Mouse (Mus musculus): ENCODE measurements around the gene Ghdc. TPM values are rescaled to one million over a fixed set of nuclear protein-coding genes. Genes with fewer than 3 reads are reported as not detected.

The Ghdc gene
- total and polyA plus RNA-seq, 3 experiments: 5.7 to 9.2 TPM; not detected in 1

- no peaks in the 10 kb centered on the region for H3K27me3 ChIP-seq (ENCODE audit: control insufficient read depth in 1 of 2, insufficient read depth in 2 of 2, low read length in 2 of 2)
- no peaks in the 10 kb centered on the region for H3K9me3 ChIP-seq (replicated peaks; ENCODE audit: insufficient read depth, low read length)
- H3K4me3 ChIP-seq (ENCODE audit: control insufficient read depth in 1 of 2, insufficient read depth in 1 of 2, low read depth in 2 of 2, low read length in 2 of 2): peak within 1 kb of the TSS; percentile 62 to 96
- H3K27ac ChIP-seq (ENCODE audit: control insufficient read depth, low read depth, low read length): peak within 1 kb of the TSS; percentile 93
- H3K9ac ChIP-seq (ENCODE audit: control insufficient read depth, low read depth, low read length, poor library complexity, severe bottlenecking): peak within 1 kb of the TSS; percentile 95
- H3K4me1 ChIP-seq (ENCODE audit: control insufficient read depth in 1 of 2, insufficient read depth in 2 of 2, low read length in 2 of 2): peaks cover 2 to 22% of the 10 kb centered on the region in 2 experiments; a peak in 3 of 4 replicates
- peaks cover 0 to 24% of the 10 kb centered on the region in 2 experiments; a peak in 3 of 4 replicates for H3K36me3 ChIP-seq (ENCODE audit: control insufficient read depth in 1 of 2, insufficient read depth in 2 of 2, low read length in 2 of 2)
- peaks cover 45% of the 10 kb centered on the region for H3K79me2 ChIP-seq (ENCODE audit: control insufficient read depth, insufficient read depth, low read length, poor library complexity)
- DNase-seq (ENCODE audit: low read depth, low spot score): peak; percentile 100
- TF ChIP-seq HCFC1 (IDR thresholded peaks at IDR 0.05; ENCODE audit: low read depth, low read length) (peak; percentile 98), ZC3H11A (IDR thresholded peaks at IDR 0.05; ENCODE audit: low read depth, low read length) (no peak), POLR2AphosphoS2 (IDR thresholded peaks at IDR 0.05; ENCODE audit: low read length) (peak; percentile 96), SMC3 (IDR thresholded peaks at IDR 0.05; ENCODE audit: low read depth, low read length) (0 out of 2 replicates have a peak, but pooled peaks have one; percentile 5), ZMIZ1 (IDR thresholded peaks at IDR 0.05; ENCODE audit: low read depth, low read length) (peak; percentile 95), MXI1 (IDR thresholded peaks at IDR 0.05; ENCODE audit: low read depth, low read length) (peak; percentile 89), MYB (IDR thresholded peaks at IDR 0.05; ENCODE audit: low read depth, low read length) (no peak), USF2 (IDR thresholded peaks at IDR 0.05; ENCODE audit: borderline replicate concordance in 1 of 2, insufficient read depth in 1 of 2, low read depth in 1 of 2, low read length in 2 of 2) (no peak), NELFE (IDR thresholded peaks at IDR 0.05; ENCODE audit: low read depth, low read length) (peak; percentile 87), GATA1 (IDR thresholded peaks at IDR 0.05; ENCODE audit: low read depth, low read length) (0 out of 2 replicates have a peak, but pooled peaks have one; percentile 46), MEF2A (IDR thresholded peaks at IDR 0.05; ENCODE audit: extremely low read depth, insufficient replicate concordance, low read depth, low read length, poor library complexity, severe bottlenecking) (no peak; the same call in 1 of the 2 replicates), EP300 (IDR thresholded peaks at IDR 0.05; ENCODE audit: low read depth in 1 of 2, low read length in 2 of 2) (peak in 1 of 2 experiments; percentile 38; a peak in 1 of 4 replicates), POLR2A (IDR thresholded peaks at IDR 0.05; ENCODE audit: control insufficient read depth in 1 of 2, insufficient read depth in 1 of 2, low read depth in 1 of 2, low read length in 2 of 2, poor library complexity in 1 of 2) (peak; percentile 61 to 97; a peak in 3 of 4 replicates), BHLHE40 (IDR thresholded peaks at IDR 0.05; ENCODE audit: borderline replicate concordance, low read depth, low read length) (no peak), CHD2 (IDR thresholded peaks at IDR 0.05; ENCODE audit: low read length) (peak; percentile 98), ZNF384 (IDR thresholded peaks at IDR 0.05; ENCODE audit: low read depth, low read length) (no peak), MAX (IDR thresholded peaks at IDR 0.05; ENCODE audit: low read length) (peak; percentile 59; the same call in 1 of the 2 replicates), MYC (IDR thresholded peaks at IDR 0.05; ENCODE audit: low read depth, low read length) (peak; percentile 55), GABPA (IDR thresholded peaks at IDR 0.05; ENCODE audit: low read depth, low read length) (no peak), TBP (IDR thresholded peaks at IDR 0.05; ENCODE audit: low read depth, low read length) (no peak; the same call in none of the 2 replicates), UBTF (IDR thresholded peaks at IDR 0.05; ENCODE audit: borderline replicate concordance, insufficient read depth, low read depth, low read length) (no peak), MAZ (IDR thresholded peaks at IDR 0.05; ENCODE audit: low read depth, low read length) (peak; percentile 81; the same call in 1 of the 2 replicates), RCOR1 (IDR thresholded peaks at IDR 0.05; ENCODE audit: low read depth, low read length) (no peak), RAD21 (IDR thresholded peaks at IDR 0.05; ENCODE audit: low read depth, low read length) (no peak), USF1 (IDR thresholded peaks at IDR 0.05; ENCODE audit: low read depth, low read length) (no peak; the same call in 1 of the 2 replicates), ETS1 (IDR thresholded peaks at IDR 0.05; ENCODE audit: low read depth, low read length) (peak; percentile 56; the same call in 1 of the 2 replicates), POLR2AphosphoS5 (IDR thresholded peaks at IDR 0.05; ENCODE audit: borderline replicate concordance, low read depth, low read length) (no peak), JUND (IDR thresholded peaks at IDR 0.05; ENCODE audit: low read depth, low read length) (no peak), TAL1 (IDR thresholded peaks at IDR 0.05; ENCODE audit: low read length) (peak; percentile 40), ZKSCAN1 (IDR thresholded peaks at IDR 0.05; ENCODE audit: low read depth, low read length) (no peak), CHD1 (IDR thresholded peaks at IDR 0.05; ENCODE audit: low read depth, low read length) (no peak), MAFK (IDR thresholded peaks at IDR 0.05; ENCODE audit: borderline replicate concordance, low read depth, low read length) (no peak), NRF1 (IDR thresholded peaks at IDR 0.05; ENCODE audit: insufficient read depth, low read depth, low read length, poor library complexity, severe bottlenecking) (peak; percentile 53), TCF12 (IDR thresholded peaks at IDR 0.05; ENCODE audit: low read depth, low read length) (peak; percentile 74; the same call in 1 of the 2 replicates), CTCF (IDR thresholded peaks at IDR 0.05 in 2 of 3, conservative IDR thresholded peaks at IDR 0.05 in 1 of 3; ENCODE audit: control insufficient read depth in 1 of 3, insufficient read depth in 1 of 3, low read depth in 2 of 3, low read length in 3 of 3, poor library complexity in 1 of 3, severe bottlenecking in 1 of 3) (0 out of 6 replicates have a peak, but pooled peaks of 1 of the 3 experiments have one; percentile 2), E2F4 (IDR thresholded peaks at IDR 0.05; ENCODE audit: borderline replicate concordance, low read depth, low read length) (peak; percentile 96)
Observed at GRCm38 (mm10) chr11:100738066-100738604, 32.6 kb downstream of the Ghdc start, which contains the start of gene Rab5c. Gene Rab5c (minus strand): TSS chr11:100738215.

Measured in MEL (cell line).